Mouse (Mus musculus): ENCODE results near the gene Oas3.
A peak's percentile ranks its signal among the peaks of the same experiment; 100 is the strongest.
"Not testable (repeated sequence)": the region's sequence is repeated elsewhere in the genome, so short reads cannot be mapped to it uniquely, and the experiment has no call there.

The Oas3 gene

GRCm38 (mm10) chr5:120777478-120777877 is at the start of gene Oas3:
Gene Oas3 (minus strand): TSS chr5:120777661.
- no peak for DNase-seq

GRCm38 (mm10) chr5:120818999-120819398 is 41.5 kb upstream of the Oas3 start:
- DNase-seq = no peak

GRCm38 (mm10) chr5:120815949-120816348 is 38.5 kb upstream of the Oas3 start:
- peak; percentile 11 for DNase-seq

GRCm38 (mm10) chr5:120813023-120813422 is 35.6 kb upstream of the Oas3 start:
- DNase-seq = no peak

GRCm38 (mm10) chr5:120811951-120812819 is 34.7 kb upstream of the Oas3 start, which contains the start of gene Oas1c:
Gene Oas1c (minus strand): TSS chr5:120812514.
- DNase-seq = peak; percentile 59

GRCm38 (mm10) chr5:120809171-120809570 is 31.7 kb upstream of the Oas3 start:
- DNase-seq = no peak

GRCm38 (mm10) chr5:120806458-120806857 is 29.0 kb upstream of the Oas3 start:
- DNase-seq = peak; percentile 37

- no peak for DNase-seq
Measured at GRCm38 (mm10) chr5:120803596-120803995, 26.1 kb upstream of the Oas3 start.

- DNase-seq = not testable (repeated sequence)
Measured at GRCm38 (mm10) chr5:120798943-120799342, 21.5 kb upstream of the Oas3 start.

- DNase-seq = not testable (repeated sequence)
Measured at GRCm38 (mm10) chr5:120798147-120798546, 20.7 kb upstream of the Oas3 start.

- DNase-seq = not testable (repeated sequence)
Measured at GRCm38 (mm10) chr5:120795480-120796034, 18.1 kb upstream of the Oas3 start, which contains the start of gene Oas1e. Gene Oas1e (minus strand): TSS chr5:120795530.

- DNase-seq = peak; percentile 68
Measured at GRCm38 (mm10) chr5:120793043-120793442, 15.6 kb upstream of the Oas3 start.

GRCm38 (mm10) chr5:120787042-120787441 is 9.6 kb upstream of the Oas3 start:
- no peak for DNase-seq

- DNase-seq = no peak
Measured at GRCm38 (mm10) chr5:120782446-120782845, 5.0 kb upstream of the Oas3 start.

- DNase-seq = no peak
Measured at GRCm38 (mm10) chr5:120781646-120782045, 4.2 kb upstream of the Oas3 start.

- no peak for DNase-seq
Measured at GRCm38 (mm10) chr5:120779922-120780321, 2.5 kb upstream of the Oas3 start.

- DNase-seq = no peak
Measured at GRCm38 (mm10) chr5:120778941-120779340, 1.5 kb upstream of the Oas3 start.

- no peak for DNase-seq
Measured at GRCm38 (mm10) chr5:120776801-120777200, 660 bp downstream of the Oas3 start.

- no peak for DNase-seq
Measured at GRCm38 (mm10) chr5:120775287-120775985, 2.0 kb downstream of the Oas3 start.

GRCm38 (mm10) chr5:120769396-120769795 is 8.1 kb downstream of the Oas3 start:
- no peak for DNase-seq

GRCm38 (mm10) chr5:120765010-120765409 is 12.5 kb downstream of the Oas3 start:
- DNase-seq = no peak

- DNase-seq = no peak
Measured at GRCm38 (mm10) chr5:120761901-120762300, 15.6 kb downstream of the Oas3 start.

GRCm38 (mm10) chr5:120754215-120754614 is 23.2 kb downstream of the Oas3 start:
- DNase-seq = no peak

GRCm38 (mm10) chr5:120752786-120753185 is 24.7 kb downstream of the Oas3 start:
- no peak for DNase-seq
